Mouse (Mus musculus) erythroblast, embryonic 14.5 days (primary cell): ENCODE data around the gene Pitpna.

ENCODE experiments used
- GATA1 ChIP-seq: IDR thresholded peaks from 2 replicates; pipeline ENCODE4 v1.6.1; 2012; ENCODE audit warnings: low read length, inconsistent platforms, mixed read lengths
- TAL1 ChIP-seq: IDR thresholded peaks from 3 replicates; pipeline ENCODE4 v1.6.1; 2012; ENCODE audit warnings: low read length, inconsistent platforms, mixed read lengths

DNA sequence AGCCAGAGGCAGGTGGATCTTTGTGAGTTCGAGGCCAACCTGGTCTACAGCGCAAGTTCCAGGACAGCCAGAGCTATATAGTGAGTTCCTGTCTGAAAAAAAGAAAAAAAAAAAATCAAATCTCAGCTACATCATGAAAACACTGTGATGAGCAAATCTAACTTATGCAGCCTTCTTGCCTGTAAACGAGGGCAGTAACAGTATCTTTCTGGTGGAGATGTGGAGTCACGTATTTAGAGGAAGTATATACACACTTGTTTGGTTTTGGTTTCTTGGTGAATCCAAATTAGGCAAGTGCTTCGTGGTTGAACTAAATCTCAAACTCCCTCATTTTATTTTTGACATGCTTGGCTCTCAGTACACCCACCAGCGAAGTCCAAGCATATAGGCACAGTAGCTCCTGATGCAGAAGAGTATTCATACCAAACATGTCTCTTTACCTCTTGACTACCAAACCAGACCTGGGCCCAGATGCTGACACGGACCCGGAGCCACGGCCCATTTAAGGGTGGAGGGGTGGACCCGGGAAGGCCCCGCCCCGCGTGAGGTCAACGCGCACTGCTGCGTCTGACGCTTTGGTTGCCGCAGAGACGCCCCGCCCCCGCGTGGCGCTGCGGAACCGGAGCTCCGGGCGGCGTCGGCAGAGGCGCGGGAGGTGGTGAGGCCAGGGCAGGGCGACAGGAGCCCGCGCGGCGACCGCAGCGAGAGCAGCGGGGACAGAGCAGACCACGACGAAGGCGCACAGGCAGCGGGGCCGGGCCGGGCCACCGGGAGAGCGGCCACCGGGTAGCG, at the start of gene Pitpna:
- TF ChIP-seq GATA1 = no peak
- no peak for TF ChIP-seq TAL1
